Mouse (Mus musculus): ENCODE results near the gene Olfr960. TPM values are rescaled to one million over a fixed set of nuclear protein-coding genes. Genes with fewer than 3 reads are reported as not detected.

The Olfr960 gene
- total RNA-seq, 2 experiments from 2014 or later: not detected

Other genes starting within 250 kb of the Olfr960 start
- gene Olfr951, start 234.0 kb upstream of the Olfr960 start, total RNA-seq (2021): not detected
- not detected for gene Olfr952, start 194.2 kb upstream of the Olfr960 start, total RNA-seq (2021)
- gene Olfr954, start 164.7 kb upstream of the Olfr960 start, total RNA-seq (2021): not detected
- not detected for gene Olfr955, start 149.4 kb upstream of the Olfr960 start, total RNA-seq (2021)
- gene Olfr44, start 127.4 kb upstream of the Olfr960 start, total RNA-seq (2021): not detected
- not detected for gene Olfr957, start 105.6 kb upstream of the Olfr960 start, total RNA-seq (2021)
- gene Olfr958, start 67.3 kb upstream of the Olfr960 start, total RNA-seq (2021): not detected
- gene Olfr959, start 45.8 kb upstream of the Olfr960 start, total RNA-seq (2021): not detected
- gene AW551984, start 17.0 kb upstream of the Olfr960 start, total RNA-seq (2021): under 1 TPM; 0.14 to 0.64 TPM
- not detected for gene Olfr148, start 10.7 kb upstream of the Olfr960 start, total RNA-seq (2021)
- gene Olfr961, start 23.7 kb downstream of the Olfr960 start, total RNA-seq (2021): not detected
- not detected for gene Olfr963, start 45.8 kb downstream of the Olfr960 start, total RNA-seq (2021)
- not detected for gene Olfr149, start 85.7 kb downstream of the Olfr960 start, total RNA-seq (2021)
- gene Olfr965, start 90.0 kb downstream of the Olfr960 start, total RNA-seq (2021): not detected
- gene Olfr150, start 109.6 kb downstream of the Olfr960 start, total RNA-seq (2021): not detected
- not detected for gene Olfr967, start 124.9 kb downstream of the Olfr960 start, total RNA-seq (2021)
- not detected for gene Olfr968, start 161.9 kb downstream of the Olfr960 start, total RNA-seq (2021)
- gene Olfr969, start 169.6 kb downstream of the Olfr960 start, total RNA-seq (2021): not detected
- not detected for gene Olfr970, start 187.5 kb downstream of the Olfr960 start, total RNA-seq (2021)
- gene Olfr971, start 215.5 kb downstream of the Olfr960 start, total RNA-seq (2021): not detected
- gene Olfr972, start 245.0 kb downstream of the Olfr960 start, total RNA-seq (2021): not detected